Mouse (Mus musculus) limb, embryonic 11.5 days (tissue): ENCODE data around the gene Gm44. TPM values are rescaled to one million over a fixed set of nuclear protein-coding genes. Genes with fewer than 3 reads are reported as not detected.
"Not testable (repeated sequence)": the region's sequence is repeated elsewhere in the genome, so short reads cannot be mapped to it uniquely, and the experiment has no call there.

Source experiments
- ATAC-seq: fragments of 200-750 bp; cut with Nextera tagmentation; 2 replicates; pipeline ENCODE4 v1.8.0; 2017; ENCODE audit warnings: low read depth; ENCODE audit not compliant: insufficient number of reproducible peaks, low FRiP score, low TSS enrichment
- DNase-seq: peaks from one replicate; pipeline ENCODE4 v3.0.0-alpha.2; 2015; ENCODE audit warnings: low spot score
- H3K27ac ChIP-seq: fragments of 300-500 bp; sonication (generic); replicated peaks from 2 replicates; pipeline ENCODE4 v1.5.1; 2014; ENCODE audit warnings: low read depth, mild to moderate bottlenecking, low read length
- H3K27me3 ChIP-seq: fragments of 300-500 bp; sonication (generic); 2 replicates; pipeline ENCODE4 v1.6.1; 2014; ENCODE audit warnings: mild to moderate bottlenecking, low read length, mixed read lengths; ENCODE audit not compliant: control insufficient read depth, insufficient read depth
- H3K36me3 ChIP-seq: fragments of 300-500 bp; sonication (generic); 2 replicates; pipeline ENCODE4 v1.6.1; 2014; ENCODE audit warnings: mild to moderate bottlenecking, low read length, moderate library complexity, mixed read lengths; ENCODE audit not compliant: control insufficient read depth, insufficient read depth
- H3K4me1 ChIP-seq: fragments of 300-500 bp; sonication (generic); 2 replicates; pipeline ENCODE4 v1.6.1; 2014; ENCODE audit warnings: low read length, mixed read lengths; ENCODE audit not compliant: control insufficient read depth, insufficient read depth
- H3K4me2 ChIP-seq: fragments of 300-500 bp; sonication (generic); 2 replicates; pipeline ENCODE4 v1.6.1; 2014; ENCODE audit warnings: low read depth, mild to moderate bottlenecking, moderate library complexity; ENCODE audit not compliant: severe bottlenecking
- H3K4me3 ChIP-seq: fragments of 300-500 bp; sonication (generic); 2 replicates; pipeline ENCODE4 v1.5.1; 2014; ENCODE audit warnings: low read depth, low read length
- H3K9ac ChIP-seq: fragments of 300-500 bp; sonication (generic); 2 replicates; pipeline ENCODE4 v1.6.1; 2014; ENCODE audit warnings: mild to moderate bottlenecking, low read length
- H3K9me3 ChIP-seq: fragments of 300-500 bp; sonication (generic); 2 replicates; pipeline ENCODE4 v1.6.1; 2016; ENCODE audit warnings: low read length; ENCODE audit not compliant: control insufficient read depth
- WGBS: fragments of 180-500 bp; shearing (Covaris S2); extraction: QIAGEN DNeasy Blood & Tissue Kit; methylation state at CpG from one replicate; pipeline ENCODE4 v1.1.7; 2014; 5-methylcytosine and 5-hydroxymethylcytosine counted together
- polyA plus RNA-seq: library from polyadenylated mRNA; unstranded; fragments of >200 nt; fragmentation: Nextera tagmentation; extraction: Ambion mirVana; gene quantifications from 2 replicates; pipeline ENCODE4 v1.2.1, GENCODE M21; 2014

Gene Gm44
- not detected in 2 replicates for polyA plus RNA-seq

DNA sequence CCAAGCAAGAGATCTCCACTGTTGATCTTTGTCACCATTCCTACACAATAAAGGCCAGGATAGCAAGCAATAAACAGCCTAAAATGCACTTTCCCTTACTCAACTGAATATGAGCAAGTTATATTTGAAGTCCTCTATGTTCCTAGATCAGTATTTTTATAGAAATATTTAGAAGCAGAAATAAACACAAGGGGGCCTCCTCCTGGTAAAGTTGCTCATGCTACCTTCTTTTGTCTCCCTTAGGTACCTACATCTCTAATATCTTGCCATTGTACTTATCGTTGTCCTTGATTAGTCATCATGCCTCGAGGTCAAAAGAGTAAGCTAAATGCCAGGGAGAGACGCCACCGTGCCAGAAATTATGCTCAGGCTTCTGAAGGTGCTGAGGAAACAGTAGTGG, at the start of gene Gm44:
TSS of gene Gm44 (plus strand) at position 301 of the 400 bp plus-strand sequence.
- no peaks in the 10 kb centered on the region for H3K4me1 ChIP-seq
- H3K9me3 ChIP-seq = no peaks in the 10 kb centered on the region
- H3K4me3 ChIP-seq = no peak within 1 kb of the TSS
- WGBS = 71% methylated on average over 4 of the region's 4 CpGs
- ATAC-seq (no peak), DNase-seq (no peak)
- H3K27ac ChIP-seq = no peak within 1 kb of the TSS
- no peaks in the 10 kb centered on the region for H3K27me3 ChIP-seq
- no peak within 1 kb of the TSS for H3K4me2 ChIP-seq
- no peaks in the 10 kb centered on the region for H3K36me3 ChIP-seq
- H3K9ac ChIP-seq = no peak within 1 kb of the TSS

DNA sequence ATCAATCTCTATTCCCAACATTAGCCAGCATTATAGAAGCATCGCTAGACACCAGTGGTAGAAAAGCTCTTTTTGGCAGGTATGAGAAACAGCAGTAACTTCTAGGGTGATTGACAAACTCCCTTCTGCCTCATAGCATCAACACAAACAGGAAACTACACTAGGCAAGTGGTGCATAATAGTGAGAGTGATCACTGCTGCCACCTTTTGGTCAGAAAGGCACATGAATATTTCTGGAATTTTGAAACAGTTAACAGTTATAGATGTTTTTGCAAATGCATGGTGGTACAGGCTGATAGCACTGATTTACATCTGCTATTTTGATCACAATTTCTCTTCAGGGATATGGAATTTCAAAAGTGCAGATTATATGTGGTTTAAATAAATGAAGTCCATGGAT, 36.0 kb downstream of the Gm44 start:
- DNase-seq (no peak), ATAC-seq (no peak)
- no peaks in the 10 kb centered on the region for H3K4me1 ChIP-seq
- no peaks in the 10 kb centered on the region for H3K36me3 ChIP-seq
- no peaks in the 10 kb centered on the region for H3K9me3 ChIP-seq
- H3K27me3 ChIP-seq = no peaks in the 10 kb centered on the region
- no peak overlapping the region for H3K4me3 ChIP-seq
- WGBS = 76% methylated on average over 1 of the region's 1 CpGs
- H3K4me2 ChIP-seq = no peak overlapping the region
- no peak overlapping the region for H3K27ac ChIP-seq
- no peak overlapping the region for H3K9ac ChIP-seq

DNA sequence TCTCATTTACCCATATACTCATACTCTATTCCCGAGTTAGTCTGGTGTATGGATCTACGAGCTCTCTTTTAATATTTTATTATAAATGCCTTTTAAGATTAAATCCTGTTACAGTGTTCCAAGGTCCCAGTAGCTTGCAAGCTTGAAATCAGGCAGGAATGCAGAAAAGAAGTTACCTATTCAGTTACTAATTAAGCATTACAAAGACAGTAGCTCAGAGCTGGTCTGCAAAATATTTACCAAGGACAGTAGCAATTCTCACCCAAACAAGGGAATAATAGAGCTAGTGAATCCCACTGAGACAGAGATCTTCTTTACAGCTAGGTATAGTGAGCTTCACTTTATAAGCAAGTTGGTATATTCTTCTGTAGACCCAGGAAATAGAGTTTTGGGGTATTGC, 46.3 kb downstream of the Gm44 start:
- WGBS = 80% methylated on average over 2 of the region's 2 CpGs
- ATAC-seq, H3K9ac ChIP-seq, H3K4me2 ChIP-seq, H3K4me1 ChIP-seq, H3K4me3 ChIP-seq, H3K27ac ChIP-seq, DNase-seq, H3K36me3 ChIP-seq, H3K9me3 ChIP-seq, H3K27me3 ChIP-seq: not testable (repeated sequence)
